Mouse (Mus musculus) hindbrain, embryonic 16.5 days (tissue): ENCODE data around the gene Lcn4. TPM values are rescaled to one million over a fixed set of nuclear protein-coding genes. Genes with fewer than 3 reads are reported as not detected.

Source experiments
- ATAC-seq: fragments of 200-750 bp; cut with Nextera tagmentation; 2 replicates; pipeline ENCODE4 v1.8.0; 2017; ENCODE audit warnings: moderate TSS enrichment, moderate library complexity
- H3K27ac ChIP-seq: fragments of 300-500 bp; sonication (generic); 2 replicates; pipeline ENCODE4 v1.5.1; 2014; ENCODE audit warnings: low read depth, mild to moderate bottlenecking, control low read depth, low read length, moderate library complexity
- H3K27me3 ChIP-seq: fragments of 300-500 bp; sonication (generic); replicated peaks from 2 replicates; pipeline ENCODE4 v1.6.1; 2014; ENCODE audit warnings: low read length; ENCODE audit not compliant: control insufficient read depth, insufficient read depth
- H3K36me3 ChIP-seq: fragments of 300-500 bp; sonication (generic); 2 replicates; pipeline ENCODE4 v1.6.1; 2014; ENCODE audit warnings: mild to moderate bottlenecking, low read length, moderate library complexity, mixed read lengths; ENCODE audit not compliant: control insufficient read depth, insufficient read depth
- H3K4me1 ChIP-seq: fragments of 300-500 bp; sonication (generic); 2 replicates; pipeline ENCODE4 v1.6.1; 2014; ENCODE audit warnings: low read depth, low read length; ENCODE audit not compliant: control insufficient read depth, insufficient read depth
- H3K4me2 ChIP-seq: fragments of 300-500 bp; sonication (generic); 2 replicates; pipeline ENCODE4 v1.6.1; 2014; ENCODE audit warnings: mild to moderate bottlenecking, low read length, control low read depth, moderate library complexity
- H3K4me3 ChIP-seq: fragments of 300-500 bp; sonication (generic); 2 replicates; pipeline ENCODE4 v1.5.1; 2014; ENCODE audit warnings: mild to moderate bottlenecking, low read length, control low read depth, moderate library complexity
- H3K9ac ChIP-seq: fragments of 300-500 bp; sonication (generic); 2 replicates; pipeline ENCODE4 v1.6.1; 2014; ENCODE audit warnings: low read depth, mild to moderate bottlenecking, control low read depth, low read length, moderate library complexity
- H3K9me3 ChIP-seq: fragments of 300-500 bp; sonication (generic); 2 replicates; pipeline ENCODE4 v1.6.1; 2014; ENCODE audit warnings: mild to moderate bottlenecking, low read length, moderate library complexity; ENCODE audit not compliant: control insufficient read depth
- WGBS: fragments of 180-500 bp; shearing (Covaris S2); extraction: QIAGEN DNeasy Blood & Tissue Kit; methylation state at CpG from one replicate; pipeline ENCODE4 v1.1.7; 2014; 5-methylcytosine and 5-hydroxymethylcytosine counted together
- polyA plus RNA-seq: library from polyadenylated mRNA; unstranded; fragments of >200 nt; fragmentation: Nextera tagmentation; extraction: Ambion mirVana; gene quantifications from 2 replicates; pipeline ENCODE4 v1.2.1, GENCODE M21; 2015

Gene Lcn4
- polyA plus RNA-seq, 1 experiment from 2014 or later: not detected

DNA sequence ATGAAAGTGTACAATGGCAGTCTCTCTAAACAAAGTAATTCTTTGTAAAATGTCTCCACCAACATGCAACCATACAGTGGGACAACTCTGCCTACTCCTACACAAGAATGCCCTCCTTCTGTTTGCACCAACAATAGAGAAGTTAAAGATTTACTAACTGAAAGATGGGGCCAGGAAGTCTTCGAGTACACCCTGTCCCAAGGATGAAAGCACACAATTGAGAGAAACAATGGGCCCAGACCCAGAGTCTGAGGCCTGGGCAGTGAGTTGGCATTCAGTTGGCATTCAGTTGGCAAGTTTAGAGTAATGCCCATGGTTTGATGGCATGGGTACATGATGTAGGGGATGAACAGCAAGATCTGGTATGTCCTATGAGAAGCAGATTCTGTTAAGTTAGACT is 16.4 kb downstream of the Lcn4 start:
- Histone ChIP-seq H3K27ac (no peak overlapping the region), H3K9ac (no peak overlapping the region), H3K4me2 (no peak overlapping the region), H3K9me3 (no peaks in the 10 kb centered on the region), H3K36me3 (no peaks in the 10 kb centered on the region), H3K27me3 (no peaks in the 10 kb centered on the region), H3K4me3 (no peak overlapping the region), H3K4me1 (no peaks in the 10 kb centered on the region)
- ATAC-seq: no peak
- WGBS: 44% methylated on average over 1 of the region's 1 CpGs

DNA sequence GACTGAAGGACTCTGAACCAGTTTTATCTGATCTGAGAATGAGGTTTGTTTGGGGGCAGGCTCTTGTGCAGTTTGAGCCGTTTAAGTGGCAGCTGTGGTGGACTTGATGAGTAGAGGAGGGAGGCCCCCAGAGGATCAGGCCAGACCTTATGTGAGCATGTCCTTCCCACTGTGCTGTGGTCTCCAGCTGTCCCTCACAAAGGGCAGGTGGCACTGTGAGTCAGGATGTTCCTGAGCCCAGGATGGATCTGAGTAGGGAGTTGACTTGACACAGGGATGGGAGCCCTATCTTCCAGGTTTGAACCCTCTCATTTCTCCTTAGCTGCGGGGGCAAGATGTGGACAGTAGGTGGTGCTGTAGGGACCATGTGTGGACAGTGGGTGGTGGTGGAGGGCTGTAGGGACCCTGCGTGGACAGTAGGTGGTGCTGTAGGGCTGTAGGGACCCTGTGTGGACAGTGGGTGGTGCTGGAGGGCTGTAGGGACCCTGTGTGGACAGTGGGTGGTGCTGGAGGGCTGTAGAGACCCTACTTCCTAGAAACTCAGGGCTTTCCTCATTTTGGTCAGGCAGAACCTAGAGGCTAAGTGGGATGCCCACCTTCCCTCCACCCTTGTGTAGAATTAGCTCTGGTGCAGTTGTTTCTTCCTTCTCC is 24.3 kb downstream of the Lcn4 start:
- Histone ChIP-seq H3K4me1 (no peaks in the 10 kb centered on the region), H3K9me3 (no peaks in the 10 kb centered on the region), H3K36me3 (no peaks in the 10 kb centered on the region), H3K27ac (no peak overlapping the region), H3K4me3 (no peak overlapping the region), H3K4me2 (no peak overlapping the region), H3K9ac (no peak overlapping the region), H3K27me3 (no peaks in the 10 kb centered on the region)
- 18% methylated on average over 3 of the region's 3 CpGs for WGBS
- ATAC-seq: peak; percentile 99

DNA sequence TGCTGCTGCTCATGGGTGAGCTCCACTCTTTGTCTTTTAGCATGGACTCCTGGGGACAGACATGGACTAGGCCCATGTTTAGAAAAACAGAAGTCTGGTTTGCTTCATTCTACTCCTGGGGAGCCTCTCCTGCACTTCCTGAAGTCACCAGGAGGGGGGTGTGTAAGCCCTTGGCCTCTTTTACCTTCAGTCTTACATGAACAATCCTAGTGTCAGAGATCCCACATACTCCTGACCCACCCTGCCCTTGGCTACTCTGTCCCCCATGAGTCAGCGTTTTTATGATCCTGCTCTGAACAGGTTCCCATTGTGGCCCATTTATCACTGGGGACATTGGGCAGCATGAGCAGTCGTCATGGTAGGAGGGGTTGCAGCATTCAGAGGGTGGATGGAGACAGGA is 27.1 kb downstream of the Lcn4 start:
- no peaks in the 10 kb centered on the region for H3K36me3 ChIP-seq
- no peak for ATAC-seq
- H3K27ac ChIP-seq: no peak overlapping the region
- H3K4me3 ChIP-seq: no peak overlapping the region
- H3K9me3 ChIP-seq: no peaks in the 10 kb centered on the region
- no peak overlapping the region for H3K9ac ChIP-seq
- no peaks in the 10 kb centered on the region for H3K27me3 ChIP-seq
- 63% methylated on average over 2 of the region's 2 CpGs for WGBS
- H3K4me2 ChIP-seq: no peak overlapping the region
- H3K4me1 ChIP-seq: peaks cover 6% of the 10 kb centered on the region

DNA sequence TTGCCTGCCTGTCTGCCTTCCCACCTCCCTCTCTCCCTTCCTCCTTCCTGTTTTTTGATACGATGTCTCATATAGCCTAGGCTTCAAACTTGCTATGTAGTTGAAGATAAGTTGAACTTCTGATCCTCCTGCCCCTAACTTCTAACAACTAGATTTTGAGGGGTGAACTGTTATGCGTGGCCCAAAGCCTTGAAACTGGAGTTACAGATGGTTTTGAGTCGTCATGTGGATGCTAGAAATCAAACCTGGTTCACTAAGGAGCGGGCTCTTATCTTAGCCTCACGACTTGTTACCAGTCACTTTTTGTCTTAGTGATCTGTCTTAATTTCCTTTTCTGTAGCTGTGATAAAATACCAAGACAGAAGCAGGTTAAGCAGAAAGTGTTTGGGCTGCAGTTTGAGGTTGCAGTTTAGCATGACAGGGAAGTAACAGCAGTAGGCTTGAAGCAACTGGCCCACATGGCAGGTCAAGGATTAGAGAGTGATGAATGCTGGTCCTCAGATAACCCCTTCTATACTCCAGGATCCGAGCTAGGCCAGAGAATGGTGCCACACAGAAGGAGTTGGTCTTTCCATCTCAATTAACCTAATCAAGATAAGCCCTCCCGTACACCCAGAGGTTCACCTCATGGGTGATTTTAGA is 30.0 kb downstream of the Lcn4 start:
- ATAC-seq: no peak
- H3K9me3 ChIP-seq: no peaks in the 10 kb centered on the region
- H3K27me3 ChIP-seq: no peaks in the 10 kb centered on the region
- H3K4me3 ChIP-seq: no peak overlapping the region
- peaks cover 23% of the 10 kb centered on the region for H3K4me1 ChIP-seq
- H3K4me2 ChIP-seq: no peak overlapping the region
- no peak overlapping the region for H3K27ac ChIP-seq
- no peak overlapping the region for H3K9ac ChIP-seq
- H3K36me3 ChIP-seq: peaks cover 13% of the 10 kb centered on the region
- 78% methylated on average over 7 of the region's 7 CpGs for WGBS

DNA sequence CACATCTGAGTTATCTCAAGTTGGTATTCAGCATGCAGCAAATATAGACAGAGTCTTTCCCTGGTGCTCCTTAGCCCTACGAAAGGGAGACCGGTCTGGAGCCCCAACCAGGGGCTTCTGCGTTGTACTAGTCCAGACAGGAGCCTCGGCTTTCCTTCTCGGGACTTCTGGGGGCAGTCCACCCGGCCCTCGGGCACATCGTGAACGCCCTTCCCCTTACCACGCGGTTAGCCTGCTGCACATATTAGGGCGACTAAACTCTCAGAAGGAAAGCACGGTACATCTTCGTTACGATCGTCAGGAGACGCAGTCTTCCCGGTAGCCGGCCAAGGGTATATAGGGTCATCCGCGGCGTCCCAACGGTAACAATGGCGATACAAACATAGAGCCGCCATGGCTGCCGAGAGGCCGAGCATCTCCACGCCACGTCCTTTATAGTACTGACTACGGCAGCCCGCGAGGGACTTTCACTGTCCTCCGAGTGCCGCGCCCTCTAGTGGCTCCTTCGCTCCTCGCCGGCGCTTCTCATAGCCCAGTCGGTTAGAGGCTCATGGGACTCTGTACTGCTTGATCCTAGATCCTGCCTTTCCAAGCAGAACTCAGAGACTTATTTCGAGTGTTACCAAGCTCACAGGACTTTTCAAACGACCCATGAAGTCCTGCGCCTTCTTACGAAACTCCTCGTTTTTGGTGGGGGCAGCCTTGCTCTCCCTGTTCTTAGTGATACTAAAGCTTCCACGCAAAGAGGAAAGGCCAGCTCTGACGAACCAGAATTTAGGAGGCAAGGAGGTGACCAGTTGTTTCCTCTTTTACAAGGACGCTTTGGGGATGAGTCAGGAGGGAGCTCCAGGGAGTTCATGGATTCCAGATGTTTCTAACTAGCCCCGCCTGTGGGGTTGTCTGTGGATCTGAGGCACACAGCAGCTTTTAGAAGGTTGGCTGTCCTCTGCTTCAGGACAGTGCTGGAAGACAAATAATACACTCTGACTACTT is 30.9 kb downstream of the Lcn4 start:
- Histone ChIP-seq H3K9ac (peak overlapping the region; percentile 95), H3K36me3 (peaks cover 22% of the 10 kb centered on the region), H3K9me3 (no peaks in the 10 kb centered on the region), H3K27me3 (no peaks in the 10 kb centered on the region), H3K4me2 (peak overlapping the region; percentile 69), H3K4me3 (peak overlapping the region; percentile 94), H3K27ac (peak overlapping the region; percentile 86), H3K4me1 (peaks cover 23% of the 10 kb centered on the region)
- WGBS: 5% methylated on average over 49 of the region's 49 CpGs
- peak; percentile 84 for ATAC-seq

DNA sequence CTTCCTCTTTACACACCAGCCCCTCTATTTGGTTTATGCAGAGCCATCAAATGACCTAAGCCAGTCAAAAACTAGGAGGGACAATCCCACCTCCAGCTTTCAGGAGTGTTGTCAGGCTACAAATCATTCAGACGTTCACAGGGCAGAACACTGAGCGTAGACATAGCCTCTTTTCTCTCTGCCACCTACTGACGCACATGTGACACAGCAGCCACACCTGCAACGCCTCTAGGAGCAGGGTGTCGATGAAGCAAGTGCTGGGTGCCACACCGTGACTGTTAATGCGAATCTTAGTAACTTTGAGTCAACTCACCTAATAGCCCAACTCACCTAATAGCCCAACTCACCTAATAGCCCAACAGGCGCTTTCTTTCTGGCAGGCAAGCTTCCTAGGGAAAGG is 32.0 kb downstream of the Lcn4 start:
- WGBS: 9% methylated on average over 8 of the region's 8 CpGs
- peak overlapping the region; percentile 95 for H3K9ac ChIP-seq
- peak overlapping the region; percentile 94 for H3K4me3 ChIP-seq
- H3K27me3 ChIP-seq: no peaks in the 10 kb centered on the region
- peaks cover 23% of the 10 kb centered on the region for H3K4me1 ChIP-seq
- H3K4me2 ChIP-seq: peak overlapping the region; percentile 69
- peaks cover 25% of the 10 kb centered on the region for H3K36me3 ChIP-seq
- no peaks in the 10 kb centered on the region for H3K9me3 ChIP-seq
- peak; percentile 40; the same call in 1 of the 2 replicates for ATAC-seq
- H3K27ac ChIP-seq: no peak overlapping the region

DNA sequence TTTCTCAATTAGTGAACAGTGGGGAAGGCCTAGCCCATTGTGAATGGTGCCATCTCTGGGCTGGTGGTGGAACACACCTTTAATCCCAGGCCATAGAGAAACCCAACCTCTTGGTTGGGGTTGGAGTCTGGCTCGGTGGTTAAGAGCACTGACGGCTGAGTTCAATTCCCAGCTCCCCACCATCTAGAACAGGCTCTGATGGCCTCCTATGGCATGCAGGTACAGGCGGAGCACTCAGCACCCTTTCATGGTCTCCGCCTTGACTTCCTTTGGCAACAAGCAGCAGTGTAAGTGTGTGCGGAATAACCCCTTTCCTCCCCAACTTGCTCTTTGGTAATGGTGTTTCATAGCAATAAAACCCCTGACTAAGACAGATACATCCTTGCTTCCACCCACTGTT is 32.5 kb downstream of the Lcn4 start:
- 76% methylated on average over 5 of the region's 5 CpGs for WGBS
- no peaks in the 10 kb centered on the region for H3K9me3 ChIP-seq
- peak overlapping the region; percentile 94 for H3K4me3 ChIP-seq
- H3K36me3 ChIP-seq: peaks cover 25% of the 10 kb centered on the region
- peaks cover 23% of the 10 kb centered on the region for H3K4me1 ChIP-seq
- ATAC-seq: no peak
- H3K27ac ChIP-seq: no peak overlapping the region
- H3K9ac ChIP-seq: peak overlapping the region; percentile 31
- no peaks in the 10 kb centered on the region for H3K27me3 ChIP-seq
- peak overlapping the region; percentile 69 for H3K4me2 ChIP-seq

DNA sequence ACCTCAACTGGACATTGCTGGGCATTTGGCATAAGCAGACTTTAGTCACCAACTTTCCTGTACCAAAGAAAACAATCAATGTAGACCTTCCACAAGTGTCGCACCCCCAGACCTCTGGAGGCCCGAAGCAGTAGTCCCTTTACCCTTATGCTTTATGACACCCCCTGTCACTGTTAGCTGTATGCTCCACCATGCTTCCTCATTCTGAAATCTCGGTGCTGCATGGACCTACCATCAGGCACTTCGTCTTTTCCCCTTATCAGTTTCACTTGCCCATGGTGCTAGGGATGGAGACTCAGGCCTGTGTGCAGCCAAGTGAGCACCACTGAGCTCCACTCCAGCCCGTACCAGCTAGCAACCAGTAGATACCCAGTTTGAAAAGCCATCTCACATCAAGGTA is 33.0 kb downstream of the Lcn4 start:
- H3K27ac ChIP-seq: no peak overlapping the region
- peaks cover 23% of the 10 kb centered on the region for H3K4me1 ChIP-seq
- 81% methylated on average over 5 of the region's 5 CpGs for WGBS

More for the DNA sequence above, 33.0 kb downstream of the Lcn4 start:
- no peak for ATAC-seq
- Histone ChIP-seq H3K4me3 (no peak overlapping the region; the same call in 1 of the 2 replicates), H3K36me3 (peaks cover 25% of the 10 kb centered on the region), H3K9ac (peak overlapping the region; percentile 17), H3K4me2 (peak overlapping the region; percentile 69), H3K9me3 (no peaks in the 10 kb centered on the region), H3K27me3 (no peaks in the 10 kb centered on the region)
